In genomic region chr7:45917004-45917704, GRCm38 (mm10) we compare ENCODE assay signal across 8 mouse cellular contexts. TPM values are rescaled to one million over a fixed set of nuclear protein-coding genes. Genes with fewer than 3 reads are reported as not detected.
A peak's percentile ranks its signal among the peaks of the same experiment; 100 is the strongest.
DNase-seq lines count a peak whose midpoint lies in the region; ATAC-seq lines count a peak whose summit lies in the region.

No protein-coding gene starts in this region.

- peak overlapping the region; percentile 86 for H3K27ac ChIP-seq in hindbrain, embryonic 12.5 days
- H3K27ac ChIP-seq in macrophage, result peak overlapping the region; percentile 27; the same call in 1 of the 2 replicates

- H3K4me2 ChIP-seq in hindbrain, embryonic 12.5 days (replicated peaks), result peak overlapping the region; percentile 50

- H3K27me3 ChIP-seq in hindbrain, embryonic 12.5 days, result peaks cover 11% of the 10 kb centered on the region

- peak overlapping the region; percentile 25; the same call in 1 of the 2 replicates for H3K4me3 ChIP-seq in hindbrain, embryonic 12.5 days
- no peak overlapping the region for H3K4me3 ChIP-seq in macrophage (ENCODE audit: inconsistent target)

- no peaks in the 10 kb centered on the region for H3K36me3 ChIP-seq in hindbrain, embryonic 12.5 days
- peaks cover 17% of the 10 kb centered on the region for H3K36me3 ChIP-seq in macrophage (ENCODE audit: inconsistent target)

- H3K9me3 ChIP-seq in hindbrain, embryonic 12.5 days (replicated peaks), result no peaks in the 10 kb centered on the region

- 31% methylated on average over 13 of the region's 13 CpGs for WGBS in hindbrain, embryonic 12.5 days
- 29% methylated on average over 12 of the region's 13 CpGs for WGBS in macrophage (ENCODE audit: missing documents)

- H3K4me1 ChIP-seq in hindbrain, embryonic 12.5 days, result peaks cover 26% of the 10 kb centered on the region

- ATAC-seq in hindbrain, embryonic 12.5 days (ENCODE audit: low FRiP score), result no peak; the same call in 1 of the 2 replicates
- ATAC-seq in monocyte, adult 5-6 weeks (replicated peaks; ENCODE audit: insufficient number of reproducible peaks, low FRiP score, low TSS enrichment, poor library complexity, severe bottlenecking), result no peak
- ATAC-seq in granulocyte monocyte progenitor cell, adult 5-6 weeks (replicated peaks; ENCODE audit: poor library complexity, severe bottlenecking), result no peak

- H3K79me2 ChIP-seq in macrophage (ENCODE audit: inconsistent target), result peaks cover 34% of the 10 kb centered on the region

- peak overlapping the region; percentile 65 for H3K9ac ChIP-seq in hindbrain, embryonic 12.5 days

- DNase-seq in heart, adult 11 months, result peak; percentile 91
- DNase-seq in heart, postnatal 4 days, result no peak
- peak; percentile 25 for DNase-seq in R1 (ENCODE audit: low read depth, low spot score)
- DNase-seq in urinary bladder, postnatal 36 days (ENCODE audit: low spot score in 2 of 2), result no peak

RNA-seq across cellular contexts. Expression of gene Emp3, which starts 4.0 kb away (rescaled TPM):
- total RNA-seq in heart, postnatal 4 days (2021), result 10 to 100 TPM; 38.0 to 42.1 TPM
- 42.6 and 55.0 TPM in 2 replicates for polyA plus RNA-seq in hindbrain, embryonic 12.5 days (2016; fragmentation: Nextera tagmentation; extraction: Ambion mirVana)
- 100 to 1,000 TPM in 1 of 26 experiments, 10 to 100 TPM in 25; 13.0 to 118 (median 50.6) TPM for total RNA-seq in macrophage (2018; cell fraction: chromatin; rRNA removed)
- 100 to 1,000 TPM; 259 to 551 (median 444) TPM for total RNA-seq in macrophage (2018; cell fraction: cytosol; rRNA removed)
- total RNA-seq in macrophage (2018; cell fraction: nucleus; rRNA removed), result 100 to 1,000 TPM in 24 of 26 experiments, 10 to 100 TPM in 2; 48.0 to 297 (median 164) TPM
- polyA plus RNA-seq in macrophage (2018), result 271 to 666 TPM (median 552 TPM) in 3 replicates
- 293 to 405 TPM (median 376 TPM) in 3 replicates for total RNA-seq in monocyte, adult 5-6 weeks (2017)
- 244 and 297 TPM in 2 replicates for total RNA-seq in granulocyte monocyte progenitor cell, adult 5-6 weeks (2014; fragmentation: Nextera tagmentation)
- total RNA-seq in granulocyte monocyte progenitor cell, adult 5-6 weeks (2017), result 174 and 251 TPM in 2 replicates

RNA-seq across cellular contexts. Expression of gene Ccdc114, which starts 6.7 kb away (rescaled TPM):
- total RNA-seq in heart, postnatal 4 days (2021), result 1 to 10 TPM; 1.6 TPM
- polyA plus RNA-seq in hindbrain, embryonic 12.5 days (2016; fragmentation: Nextera tagmentation; extraction: Ambion mirVana), result 5.5 and 6.8 TPM in 2 replicates
- 10 to 100 TPM in 10 of 26 experiments, 1 to 10 TPM in 16; 2.1 to 15.0 (median 8.9) TPM for total RNA-seq in macrophage (2018; cell fraction: chromatin; rRNA removed)
- total RNA-seq in macrophage (2018; cell fraction: cytosol; rRNA removed), result 1 to 10 TPM in 7 of 26 experiments, under 1 TPM in 19; 0.33 to 1.5 (median 0.86) TPM
- 10 to 100 TPM in 1 of 26 experiments, 1 to 10 TPM in 25; 1.2 to 10.6 (median 3.5) TPM for total RNA-seq in macrophage (2018; cell fraction: nucleus; rRNA removed)
- polyA plus RNA-seq in macrophage (2018), result 0.65 to 1.0 TPM (median 1.0 TPM) in 3 replicates
- 2.9 TPM in 2 of 3 replicates, not detected in the other for total RNA-seq in monocyte, adult 5-6 weeks (2017)
- total RNA-seq in granulocyte monocyte progenitor cell, adult 5-6 weeks (2014; fragmentation: Nextera tagmentation), result 3.1 TPM in 1 of 2 replicates, not detected in the other
- total RNA-seq in granulocyte monocyte progenitor cell, adult 5-6 weeks (2017), result 1.8 and 3.0 TPM in 2 replicates

RNA-seq across cellular contexts. Expression of gene Tmem143, which starts 20.4 kb away (rescaled TPM):
- total RNA-seq in heart, postnatal 4 days (2021), result 10 to 100 TPM; 36.9 to 43.9 TPM
- 3.4 and 5.2 TPM in 2 replicates for polyA plus RNA-seq in hindbrain, embryonic 12.5 days (2016; fragmentation: Nextera tagmentation; extraction: Ambion mirVana)
- 10 to 100 TPM in 9 of 26 experiments, 1 to 10 TPM in 17; 1.3 to 18.9 (median 7.3) TPM for total RNA-seq in macrophage (2018; cell fraction: chromatin; rRNA removed)
- total RNA-seq in macrophage (2018; cell fraction: cytosol; rRNA removed), result 10 to 100 TPM in 11 of 26 experiments, 1 to 10 TPM in 15; 6.6 to 14.2 (median 9.7) TPM
- total RNA-seq in macrophage (2018; cell fraction: nucleus; rRNA removed), result 10 to 100 TPM in 7 of 26 experiments, 1 to 10 TPM in 19; 2.1 to 19.1 (median 6.3) TPM
- polyA plus RNA-seq in macrophage (2018), result 11.6 to 13.1 TPM (median 12.8 TPM) in 3 replicates
- 4.4 to 5.6 TPM (median 4.4 TPM) in 3 replicates for total RNA-seq in monocyte, adult 5-6 weeks (2017)
- total RNA-seq in granulocyte monocyte progenitor cell, adult 5-6 weeks (2014; fragmentation: Nextera tagmentation), result 14.5 and 21.2 TPM in 2 replicates
- total RNA-seq in granulocyte monocyte progenitor cell, adult 5-6 weeks (2017), result 9.5 and 12.5 TPM in 2 replicates

RNA-seq across cellular contexts. Expression of gene Syngr4, which starts 20.6 kb away (rescaled TPM):
- total RNA-seq in heart, postnatal 4 days (2021), result 1 to 10 TPM in 1 of 2 experiments, under 1 TPM in 1; 0.90 to 1.3 TPM
- polyA plus RNA-seq in hindbrain, embryonic 12.5 days (2016; fragmentation: Nextera tagmentation; extraction: Ambion mirVana), result 0.52 TPM in 1 of 2 replicates, not detected in the other
- total RNA-seq in macrophage (2018; cell fraction: chromatin; rRNA removed), result not detected
- under 1 TPM in 3 of 26 experiments, not detected in 23; 0.19 to 0.33 (median 0.23) TPM for total RNA-seq in macrophage (2018; cell fraction: cytosol; rRNA removed)
- total RNA-seq in macrophage (2018; cell fraction: nucleus; rRNA removed), result not detected
- not detected in 3 replicates for polyA plus RNA-seq in macrophage (2018)
- not detected in 3 replicates for total RNA-seq in monocyte, adult 5-6 weeks (2017)
- total RNA-seq in granulocyte monocyte progenitor cell, adult 5-6 weeks (2014; fragmentation: Nextera tagmentation), result 3.7 and 4.0 TPM in 2 replicates
- 0.41 TPM in 1 of 2 replicates, not detected in the other for total RNA-seq in granulocyte monocyte progenitor cell, adult 5-6 weeks (2017)

RNA-seq across cellular contexts. Expression of gene Grin2d, which starts 39.0 kb away (rescaled TPM):
- under 1 TPM; 0.52 to 0.63 TPM for total RNA-seq in heart, postnatal 4 days (2021)
- polyA plus RNA-seq in hindbrain, embryonic 12.5 days (2016; fragmentation: Nextera tagmentation; extraction: Ambion mirVana), result 1.6 TPM in 2 replicates
- under 1 TPM in 18 of 26 experiments, not detected in 8; 0.12 to 0.65 (median 0.28) TPM for total RNA-seq in macrophage (2018; cell fraction: chromatin; rRNA removed)
- total RNA-seq in macrophage (2018; cell fraction: cytosol; rRNA removed), result under 1 TPM in 24 of 26 experiments, not detected in 2; 0.03 to 0.13 (median 0.05) TPM
- under 1 TPM in 17 of 26 experiments, not detected in 9; 0.06 to 0.50 (median 0.21) TPM for total RNA-seq in macrophage (2018; cell fraction: nucleus; rRNA removed)
- 0.11 to 0.12 TPM in 2 of 3 replicates, not detected in the other for polyA plus RNA-seq in macrophage (2018)
- 0.10 TPM in 1 of 3 replicates, not detected in the others for total RNA-seq in monocyte, adult 5-6 weeks (2017)
- 0.15 TPM in 1 of 2 replicates, not detected in the other for total RNA-seq in granulocyte monocyte progenitor cell, adult 5-6 weeks (2014; fragmentation: Nextera tagmentation)
- 0.09 TPM in 1 of 2 replicates, not detected in the other for total RNA-seq in granulocyte monocyte progenitor cell, adult 5-6 weeks (2017)

Comparison
In these comparisons a context has a peak if more than half of its experiments do, and no peak if none do; other contexts are left out.
1. DNase-seq: peak in heart, adult 11 months (single experiment) and R1 (single experiment); none in heart, postnatal 4 days (single experiment) and urinary bladder, postnatal 36 days (0 of 2).